Mouse (Mus musculus) ovary, adult 2 months (tissue): ENCODE measurements around the gene Gm9508. TPM values are rescaled to one million over a fixed set of nuclear protein-coding genes. Genes with fewer than 3 reads are reported as not detected.

ENCODE experiments used
- polyA plus RNA-seq: library from polyadenylated mRNA; depleted of rRNA; stranded (reverse); fragments of >200 nt; gene quantifications from 2 replicates; pipeline ENCODE4 v1.2.3, GENCODE M21; 2012; rRNA removed

Gene Gm9508
- not detected in 2 replicates for polyA plus RNA-seq

DNA sequence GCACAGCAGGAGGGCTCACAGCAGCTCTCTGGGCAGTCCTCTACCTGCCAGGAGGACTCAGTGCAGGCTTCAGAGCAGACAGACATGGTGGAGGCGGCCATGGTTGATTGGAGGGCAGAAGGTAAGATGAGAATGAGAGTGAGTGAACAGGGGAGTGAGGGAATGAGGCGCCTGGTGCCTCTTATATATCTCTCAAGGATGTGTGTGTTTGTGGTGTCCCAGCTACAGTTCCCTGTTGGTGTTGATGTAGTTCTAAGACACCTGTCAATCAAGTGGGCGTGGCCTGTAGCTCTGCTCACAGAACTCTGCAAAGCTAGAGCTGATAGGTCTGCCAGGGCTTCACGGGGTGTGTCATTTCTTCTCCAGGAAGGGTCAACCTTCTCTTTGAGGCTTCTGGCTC is at the start of gene Gm9508:
TSS of gene Gm9508 (minus strand) at position 101 of the 400 bp plus-strand sequence.

GRCm38 (mm10) chr10:77741924-77742688 is 45.1 kb upstream of the Gm9508 start, which contains the start of gene Gm18596:
TSS of gene Gm18596 (minus strand) at chr10:77742638.

DNA sequence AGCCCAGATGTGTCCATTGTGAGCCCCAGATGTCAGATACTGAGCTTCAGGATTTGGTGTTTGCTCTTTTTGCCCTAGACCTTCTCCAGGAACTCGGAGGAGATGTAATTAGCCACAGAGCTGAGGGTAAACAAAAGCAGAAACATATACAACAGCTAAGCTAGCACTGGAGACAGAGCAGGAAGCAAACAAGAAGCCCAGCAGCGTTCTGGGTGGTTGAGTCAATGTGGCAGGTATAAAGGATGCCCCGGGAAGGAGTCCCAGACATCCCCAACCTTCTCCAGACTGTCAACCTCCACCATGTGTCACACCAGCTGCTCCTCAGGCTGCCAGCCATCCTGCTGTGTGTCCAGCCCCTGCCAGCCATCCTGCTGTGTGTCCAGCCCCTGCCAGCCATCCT is 29.2 kb upstream of the Gm9508 start, which contains the start of gene Gm10100:
TSS of gene Gm10100 (plus strand) at position 301 of the 400 bp plus-strand sequence.

DNA sequence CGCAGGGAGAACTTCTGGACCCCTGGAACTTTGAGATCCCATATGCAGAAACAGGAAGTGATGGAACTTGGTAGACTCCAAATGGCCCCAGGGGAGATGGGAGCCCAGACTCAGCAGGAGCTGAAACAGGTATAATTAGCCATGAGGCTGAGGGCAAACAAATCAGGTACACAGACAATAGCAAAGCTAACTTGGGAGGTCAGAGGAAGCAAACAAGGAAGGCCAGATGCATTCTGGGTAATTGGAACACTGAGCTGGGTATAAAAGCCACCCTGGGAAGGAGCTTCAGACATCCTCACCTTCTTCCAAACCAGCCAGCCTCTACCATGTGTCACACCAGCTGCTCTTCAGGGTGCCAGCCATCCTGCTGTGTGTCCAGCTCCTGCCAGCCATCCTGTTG is 23.3 kb upstream of the Gm9508 start, which contains the start of gene Krtap12-1:
TSS of gene Krtap12-1 (plus strand) at position 301 of the 400 bp plus-strand sequence.

GRCm38 (mm10) chr10:77715507-77715906 is 18.5 kb upstream of the Gm9508 start, which contains the start of gene Gm10142:
TSS of gene Gm10142 (plus strand) at chr10:77715807.

DNA sequence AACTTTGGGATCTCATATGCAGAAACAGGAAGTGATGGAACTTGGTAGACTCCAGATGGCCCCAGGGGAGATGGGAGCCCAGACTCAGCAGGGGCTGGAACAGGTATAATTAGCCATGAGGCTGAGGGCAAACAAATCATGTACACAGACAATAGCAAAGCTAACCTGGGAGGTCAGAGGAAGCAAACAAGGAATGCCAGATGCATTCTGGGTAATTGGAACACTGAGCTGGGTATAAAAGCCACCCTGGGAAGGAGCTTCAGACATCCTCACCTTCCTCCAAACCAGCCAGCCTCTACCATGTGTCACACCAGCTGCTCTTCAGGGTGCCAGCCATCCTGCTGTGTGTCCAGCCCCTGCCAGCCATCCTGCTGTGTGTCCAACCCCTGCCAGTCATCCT is 14.1 kb upstream of the Gm9508 start, which contains the start of gene Gm10024:
TSS of gene Gm10024 (plus strand) at position 301 of the 400 bp plus-strand sequence.

GRCm38 (mm10) chr10:77706326-77706725 is 9.3 kb upstream of the Gm9508 start, which contains the start of gene Gm10272:
TSS of gene Gm10272 (plus strand) at chr10:77706626.

DNA sequence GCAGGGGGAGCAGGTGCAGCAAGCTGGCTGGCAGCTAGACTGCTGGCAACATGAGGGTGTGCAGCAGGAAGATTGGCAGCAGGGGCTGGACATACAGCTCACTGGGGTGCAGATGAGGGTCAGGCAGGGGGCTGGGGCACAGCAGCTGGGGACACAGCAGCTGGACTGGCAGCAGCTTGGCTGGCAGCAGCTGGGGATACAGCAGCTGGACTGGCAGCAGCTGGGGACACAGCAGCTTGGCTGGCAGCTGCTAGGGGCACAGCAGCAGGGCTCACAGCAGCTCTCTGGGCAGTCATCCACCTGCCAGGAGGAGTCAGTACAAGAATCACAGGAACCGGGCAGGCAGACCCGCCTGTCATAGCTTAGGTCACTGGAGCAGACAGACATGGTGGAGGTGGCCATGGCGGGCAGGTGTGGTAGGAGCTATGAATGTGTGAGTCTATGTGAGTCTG is 6.7 kb downstream of the Gm9508 start, which contains the start of gene Gm19402:
TSS of gene Gm19402 (minus strand) at position 402 of the 452 bp plus-strand sequence.

GRCm38 (mm10) chr10:77685895-77686664 is 11.0 kb downstream of the Gm9508 start, which contains the start of gene Tspear:
TSS of gene Tspear (plus strand) at chr10:77686569.

Other genes with a start within 250 kb of the Gm9508 start
- 36.3 and 39.4 TPM in 2 replicates for gene Fam207a, start 181.4 kb downstream of the Gm9508 start, polyA plus RNA-seq
- gene Itgb2, start 167.0 kb downstream of the Gm9508 start, polyA plus RNA-seq: 11.3 and 12.6 TPM in 2 replicates
- 150 and 206 TPM in 2 replicates for gene Pttg1ip, start 115.5 kb downstream of the Gm9508 start, polyA plus RNA-seq
- 416 and 428 TPM in 2 replicates for gene Sumo3, start 91.1 kb downstream of the Gm9508 start, polyA plus RNA-seq
- gene Gm49325, start 91.0 kb downstream of the Gm9508 start, polyA plus RNA-seq: not detected in 2 replicates
- 43.5 and 49.7 TPM in 2 replicates for gene Ube2g2, start 75.0 kb downstream of the Gm9508 start, polyA plus RNA-seq
- 1.2 and 1.3 TPM in 2 replicates for gene Tspear, start 10.7 kb downstream of the Gm9508 start, polyA plus RNA-seq
- not detected in 2 replicates for gene Gm19402, start 6.5 kb downstream of the Gm9508 start, polyA plus RNA-seq
- gene Gm10272, start 9.4 kb upstream of the Gm9508 start, polyA plus RNA-seq: not detected in 2 replicates
- not detected in 2 replicates for gene Gm10024, start 14.2 kb upstream of the Gm9508 start, polyA plus RNA-seq
- gene Gm10142, start 18.6 kb upstream of the Gm9508 start, polyA plus RNA-seq: not detected in 2 replicates
- gene Krtap12-1, start 23.4 kb upstream of the Gm9508 start, polyA plus RNA-seq: not detected in 2 replicates
- gene Gm10100, start 29.3 kb upstream of the Gm9508 start, polyA plus RNA-seq: not detected in 2 replicates
- not detected in 2 replicates for gene Gm18596, start 45.4 kb upstream of the Gm9508 start, polyA plus RNA-seq
- gene Gm9736, start 54.1 kb upstream of the Gm9508 start, polyA plus RNA-seq: not detected in 2 replicates
- gene Gm3233, start 62.4 kb upstream of the Gm9508 start, polyA plus RNA-seq: not detected in 2 replicates
- gene Gm3238, start 74.1 kb upstream of the Gm9508 start, polyA plus RNA-seq: not detected in 2 replicates
- gene Gm7138, start 79.7 kb upstream of the Gm9508 start, polyA plus RNA-seq: not detected in 2 replicates
- not detected in 2 replicates for gene Gm3250, start 85.3 kb upstream of the Gm9508 start, polyA plus RNA-seq
- not detected in 2 replicates for gene Gm7137, start 91.0 kb upstream of the Gm9508 start, polyA plus RNA-seq
- not detected in 2 replicates for gene Gm9639, start 97.8 kb upstream of the Gm9508 start, polyA plus RNA-seq
- not detected in 2 replicates for gene Gm19668, start 101.9 kb upstream of the Gm9508 start, polyA plus RNA-seq
- gene Gm9507, start 114.6 kb upstream of the Gm9508 start, polyA plus RNA-seq: not detected in 2 replicates
- gene Gm2696, start 117.4 kb upstream of the Gm9508 start, polyA plus RNA-seq: 0.33 TPM in 1 of 2 replicates, not detected in the other
- not detected in 2 replicates for gene Krtap10-4, start 129.9 kb upstream of the Gm9508 start, polyA plus RNA-seq
- gene Krtap10-10, start 138.7 kb upstream of the Gm9508 start, polyA plus RNA-seq: not detected in 2 replicates
- not detected in 2 replicates for gene Gm36176, start 149.6 kb upstream of the Gm9508 start, polyA plus RNA-seq
- not detected in 2 replicates for gene Gm10318, start 155.6 kb upstream of the Gm9508 start, polyA plus RNA-seq
- gene Gm3285, start 164.7 kb upstream of the Gm9508 start, polyA plus RNA-seq: not detected in 2 replicates
- 3.4 and 3.8 TPM in 2 replicates for gene Lrrc3, start 205.3 kb upstream of the Gm9508 start, polyA plus RNA-seq